Mouse (Mus musculus) layer of hippocampus, adult 9-10 months (tissue): ENCODE measurements around the gene Pcyox1.

Source experiments
- DNase-seq: peaks from one replicate; pipeline ENCODE4 v3.0.0; 2022; ENCODE audit warnings: low spot score

Pcyox1 gene

DNA sequence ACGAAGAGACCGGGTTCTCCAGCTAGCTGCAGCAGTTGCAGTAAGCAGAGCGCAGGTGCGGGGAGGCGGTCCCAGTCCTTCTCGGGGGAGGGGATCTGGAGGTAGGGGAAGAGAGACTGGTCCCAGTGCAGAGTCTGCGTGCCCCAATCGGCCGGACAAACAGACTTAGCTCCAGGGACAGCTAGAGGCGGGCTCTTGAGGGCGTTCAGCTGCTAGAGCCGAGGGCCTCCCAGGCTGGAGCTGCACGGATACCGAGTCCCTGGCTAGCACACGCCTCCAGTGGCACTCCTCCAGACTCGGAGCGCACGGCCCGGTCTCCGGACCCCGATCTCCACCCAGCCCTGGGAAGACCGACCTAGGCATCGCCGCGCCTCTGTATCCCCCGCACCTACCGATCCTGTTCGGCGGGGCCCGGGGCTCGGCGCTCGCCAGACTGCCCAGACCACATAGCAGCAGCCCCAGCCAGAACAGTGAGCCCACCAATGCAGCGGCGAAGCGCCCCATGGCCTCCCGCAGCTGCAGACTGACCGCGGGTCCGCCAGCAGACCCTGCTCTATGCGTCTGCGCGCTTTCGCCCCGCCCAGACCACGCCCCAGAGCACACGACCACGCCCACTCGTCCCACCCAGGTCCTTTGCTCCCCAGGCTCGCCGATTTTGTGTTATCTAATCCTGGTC is at the start of gene Pcyox1:
Pcyox1 (minus strand) TSS at position 574 of the 676 bp plus-strand sequence.
- peak; percentile 65 for DNase-seq

DNA sequence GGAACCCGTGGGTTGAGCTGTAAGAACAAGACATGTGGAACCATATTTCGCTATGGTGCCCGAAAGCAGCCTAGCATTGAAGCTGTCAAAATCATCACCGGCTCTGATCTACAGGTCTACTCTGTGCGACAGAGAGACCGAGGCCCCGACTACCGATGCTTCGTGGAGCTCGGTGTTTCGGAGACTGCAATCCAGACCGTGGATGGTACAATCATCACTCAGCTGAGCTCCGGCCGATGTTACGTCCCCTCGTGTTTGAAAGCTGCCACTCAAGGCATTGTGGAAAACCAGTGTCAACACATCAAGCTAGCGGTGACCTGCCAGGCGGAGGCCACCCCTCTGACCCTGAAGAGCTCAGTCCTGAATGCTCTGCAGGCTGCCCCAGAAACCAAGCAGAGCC is 48.6 kb upstream of the Pcyox1 start:
- DNase-seq, result no peak

DNA sequence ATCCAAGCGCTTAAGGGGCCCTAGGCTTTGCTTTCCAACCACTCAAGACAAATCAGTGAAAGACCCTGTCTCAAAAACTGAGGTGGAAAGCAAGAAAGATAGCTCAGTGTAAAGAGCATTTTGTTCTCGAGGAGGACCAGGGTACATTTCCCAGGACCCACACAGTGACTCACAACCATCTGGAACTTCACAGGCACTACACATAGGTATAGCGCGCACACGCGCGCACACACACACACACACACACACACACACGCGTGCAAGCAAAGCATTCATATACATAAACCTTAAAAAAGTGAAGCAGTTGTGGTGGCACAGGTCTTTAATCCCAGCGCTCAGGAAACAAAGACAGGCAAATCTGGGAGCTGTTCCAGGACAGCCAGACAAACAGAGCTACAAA is 44.6 kb upstream of the Pcyox1 start:
- DNase-seq, result no peak

GRCm38 (mm10) chr6:86439531-86439930 is 42.6 kb upstream of the Pcyox1 start:
- no peak for DNase-seq

DNA sequence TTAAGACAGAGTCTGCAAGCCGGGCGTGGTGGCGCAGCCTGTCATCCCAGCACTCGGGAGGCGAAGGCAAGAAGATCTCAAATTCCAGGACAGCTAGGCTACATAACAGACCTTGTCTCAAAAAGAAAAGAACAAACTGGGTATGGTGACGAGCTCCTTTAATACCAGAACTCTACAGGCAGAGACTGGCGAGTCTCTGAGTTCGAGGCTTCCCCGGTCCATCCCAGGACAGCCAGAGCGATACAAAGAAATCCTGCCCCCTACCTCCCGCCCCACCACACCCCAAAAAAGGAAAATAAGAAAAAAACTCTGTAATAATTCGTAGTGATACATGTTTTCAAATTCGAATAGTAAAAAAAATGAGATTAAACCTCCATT is 42.2 kb upstream of the Pcyox1 start:
- no peak for DNase-seq

DNA sequence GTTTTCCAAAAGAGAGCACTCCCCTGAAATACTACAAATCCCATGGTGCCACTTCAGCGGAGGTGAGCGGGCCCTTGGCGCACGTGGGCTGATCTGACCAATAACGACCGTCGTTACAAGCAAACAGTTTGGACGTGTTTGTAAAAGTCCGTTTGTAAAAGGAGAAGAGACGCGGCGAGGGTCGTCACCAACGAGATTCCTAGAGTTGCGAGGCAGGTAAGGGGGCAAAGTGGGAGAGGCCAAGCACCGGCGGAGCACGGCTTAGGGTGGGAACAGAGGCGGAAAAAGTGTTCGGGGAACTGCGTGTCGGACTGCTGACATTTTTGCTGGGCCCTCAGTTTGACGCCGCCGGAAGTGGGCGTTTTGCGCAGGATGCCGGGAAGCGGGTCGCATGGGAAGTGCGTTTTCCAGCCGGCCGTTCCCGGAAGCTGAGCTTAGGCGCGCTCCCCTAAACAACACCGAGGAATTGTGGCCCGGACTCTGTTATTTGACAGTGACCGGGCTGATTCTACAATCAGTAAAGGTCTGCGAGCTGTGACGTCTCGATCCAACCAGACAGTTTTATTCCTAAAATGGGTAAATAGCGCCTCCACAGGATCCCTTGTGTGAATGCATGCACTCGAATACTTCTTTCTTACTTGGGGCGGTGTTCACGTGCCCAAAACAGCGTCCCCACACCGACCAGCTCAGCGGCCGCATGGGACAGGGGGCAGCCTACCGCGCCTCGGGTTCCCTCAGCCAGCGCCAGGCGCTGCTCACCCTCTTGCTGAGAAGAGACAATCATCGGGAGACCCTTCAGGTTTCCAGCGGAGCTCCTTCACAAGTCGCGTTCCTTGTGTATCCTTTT is 41.5 kb upstream of the Pcyox1 start, which contains the start of gene C87436:
C87436 (plus strand) TSS at position 103 of the 847 bp plus-strand sequence.
- DNase-seq, result peak; percentile 92

- DNase-seq, result no peak
Observed at GRCm38 (mm10) chr6:86437711-86438110, 40.8 kb upstream of the Pcyox1 start.

DNA sequence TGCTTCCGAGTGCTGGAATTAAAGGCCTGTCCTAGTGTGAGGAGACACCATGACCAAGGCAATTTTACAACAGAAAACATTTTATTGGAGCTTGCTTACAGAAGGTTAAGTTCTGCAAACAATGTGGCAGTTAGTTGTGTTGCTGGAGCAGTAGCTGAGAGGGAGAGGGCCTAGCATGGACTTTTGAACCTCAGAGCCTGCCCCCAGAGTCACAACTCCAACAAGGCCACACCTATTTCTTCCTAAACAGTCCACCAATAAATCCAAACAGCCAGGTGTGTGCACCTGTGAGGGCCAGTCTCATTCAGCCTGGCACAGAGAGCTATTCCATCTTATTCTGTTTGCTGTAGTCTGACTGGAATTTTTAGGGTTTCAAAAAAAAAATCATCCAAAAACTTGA is 36.7 kb upstream of the Pcyox1 start:
- no peak for DNase-seq

DNA sequence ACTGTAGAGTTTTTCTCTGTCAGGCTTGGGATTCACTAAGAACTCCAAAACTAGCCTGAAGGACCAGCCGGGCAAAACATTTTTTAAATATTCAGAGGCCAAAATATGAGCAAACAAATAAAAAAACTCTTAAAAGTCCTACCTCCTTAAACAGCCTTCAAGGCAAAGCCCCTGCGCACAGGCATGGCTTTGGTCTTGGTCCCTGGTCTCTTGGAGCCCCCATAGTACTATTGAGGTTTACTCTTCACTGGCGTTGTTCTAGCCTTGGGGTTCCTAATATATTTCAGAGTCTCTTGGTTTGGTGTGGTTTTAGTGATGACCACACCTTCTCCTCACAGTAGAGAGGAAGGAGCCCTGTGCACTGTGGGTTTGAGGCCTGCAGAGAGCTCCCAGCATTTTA is 34.6 kb upstream of the Pcyox1 start:
- DNase-seq, result no peak

GRCm38 (mm10) chr6:86426358-86426757 is 29.4 kb upstream of the Pcyox1 start, which contains the start of gene Gm44790:
Gm44790 (plus strand) TSS chr6:86426658.
- DNase-seq, result no peak

GRCm38 (mm10) chr6:86420491-86420890 is 23.5 kb upstream of the Pcyox1 start:
- no peak for DNase-seq

GRCm38 (mm10) chr6:86419239-86419638 is 22.3 kb upstream of the Pcyox1 start:
- DNase-seq, result no peak

- no peak for DNase-seq
Observed at GRCm38 (mm10) chr6:86418711-86419110, 21.8 kb upstream of the Pcyox1 start.

- no peak for DNase-seq
Observed at GRCm38 (mm10) chr6:86406306-86406705, 9.4 kb upstream of the Pcyox1 start.

DNA sequence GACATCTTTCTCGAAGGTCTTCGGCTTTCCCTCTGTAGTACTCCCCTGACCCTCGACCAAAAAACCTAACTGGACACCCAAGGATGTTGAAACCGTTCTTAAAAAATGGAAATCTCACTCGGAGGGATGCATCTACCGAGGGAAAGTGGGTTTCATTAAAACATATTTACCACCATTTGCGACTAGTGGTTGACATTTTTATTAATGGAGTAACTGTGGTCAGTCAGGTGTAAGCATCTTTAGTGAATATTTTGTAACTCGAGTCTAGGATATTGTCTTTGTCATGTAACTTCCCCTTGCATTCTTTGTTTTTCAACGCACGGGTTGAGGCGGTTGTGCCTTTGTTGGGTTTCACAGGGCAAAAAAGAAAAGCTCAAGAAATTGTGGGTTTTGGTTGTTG is 8.0 kb upstream of the Pcyox1 start:
- no peak for DNase-seq

- peak; percentile 85 for DNase-seq
Observed at GRCm38 (mm10) chr6:86404100-86404861, 7.3 kb upstream of the Pcyox1 start, which contains the start of gene Tia1. Tia1 (plus strand) TSS chr6:86404219.

DNA sequence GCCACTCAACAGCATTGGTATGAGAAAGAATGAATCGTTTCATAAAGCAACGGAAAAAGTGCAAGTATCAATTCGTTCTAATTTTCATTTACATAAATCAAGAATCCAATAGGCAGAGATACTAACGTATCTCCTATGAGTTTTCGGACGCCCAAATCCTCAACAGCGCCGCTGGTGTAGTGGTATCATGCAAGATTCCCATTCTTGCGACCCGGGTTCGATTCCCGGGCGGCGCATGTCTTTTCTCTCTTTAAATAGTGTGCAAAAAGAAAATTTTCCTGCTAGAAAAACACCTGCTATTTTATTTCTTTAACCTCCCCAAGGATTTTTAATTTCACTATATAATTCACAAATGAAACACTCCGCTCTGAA is 6.8 kb upstream of the Pcyox1 start:
- peak; percentile 99 for DNase-seq

DNA sequence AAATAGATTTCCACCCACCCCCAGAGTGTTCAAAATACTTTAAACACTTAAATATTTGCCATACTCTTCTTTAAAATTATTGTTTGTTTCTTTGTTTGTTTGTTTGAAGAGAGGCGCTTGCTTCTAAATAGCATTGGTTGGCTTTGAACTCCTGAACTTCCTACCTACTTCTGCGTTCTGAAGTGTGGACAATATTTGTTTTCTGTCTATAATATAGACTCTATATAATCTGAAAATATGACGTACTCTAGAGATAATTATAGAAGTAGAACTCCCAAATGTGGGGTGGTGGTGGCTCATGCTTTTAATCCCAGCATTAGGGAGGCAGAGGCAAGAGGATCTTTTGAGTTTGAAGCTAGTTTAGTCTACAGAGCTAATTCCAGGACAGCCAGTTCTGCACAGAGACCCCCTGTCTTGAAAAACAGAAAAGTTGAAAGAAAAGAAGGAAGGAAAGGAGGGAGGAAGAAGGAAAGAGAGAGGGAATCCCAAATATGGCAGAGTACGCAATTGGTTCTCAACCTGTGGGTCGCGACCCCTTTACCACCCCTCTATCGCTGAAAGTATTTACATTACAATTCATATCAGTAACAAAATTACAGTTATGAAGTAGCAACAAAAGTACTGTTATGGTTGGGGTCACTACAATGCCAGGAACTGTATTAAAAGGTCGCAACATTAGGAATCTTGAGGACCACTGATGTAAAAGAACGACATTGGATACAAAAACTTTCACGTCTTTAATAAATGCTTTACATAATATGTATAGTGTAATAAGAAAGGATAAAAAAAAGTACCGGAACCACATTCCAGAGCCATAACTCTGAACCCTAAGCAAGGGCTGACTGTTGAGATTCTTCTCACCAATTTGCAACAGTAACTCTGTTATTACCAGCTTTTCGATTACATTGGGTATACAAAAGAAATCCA is 6.0 kb upstream of the Pcyox1 start:
- DNase-seq, result no peak

GRCm38 (mm10) chr6:86400972-86401371 is 4.0 kb upstream of the Pcyox1 start:
- no peak for DNase-seq

GRCm38 (mm10) chr6:86399995-86400394 is 3.0 kb upstream of the Pcyox1 start:
- no peak for DNase-seq

DNA sequence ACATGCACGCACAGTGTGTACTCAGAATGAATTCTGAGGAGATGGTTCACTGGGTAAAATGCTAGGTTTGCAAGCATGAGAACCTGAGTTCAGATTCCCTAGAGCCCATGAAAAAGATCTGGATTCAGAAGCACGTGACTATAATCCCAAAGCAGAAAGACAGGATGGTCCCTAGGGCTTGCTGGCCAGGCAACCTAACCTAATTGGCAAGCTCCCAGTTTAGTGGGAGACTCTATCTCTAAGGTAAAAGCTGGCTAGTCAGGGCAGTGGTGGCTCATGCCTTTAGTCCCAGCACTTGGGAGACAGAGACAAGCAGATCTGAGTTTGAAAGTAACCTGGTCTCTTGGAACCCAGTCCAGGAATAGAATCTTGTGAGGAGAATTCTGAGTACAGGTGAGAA is 2.0 kb upstream of the Pcyox1 start:
- DNase-seq, result no peak
